Mouse (Mus musculus) kidney, adult 18-20 months (tissue): ENCODE data around the gene Ccdc186.

ENCODE experiments used
- DNase-seq: peaks from one replicate; pipeline ENCODE4 v3.0.0; 2021

Ccdc186 gene

GRCm38 (mm10) chr19:56750709-56751108 lies 71.3 kb downstream of the Ccdc186 start:
- DNase-seq: no peak

- no peak for DNase-seq
Measured at GRCm38 (mm10) chr19:56749343-56749742, 72.6 kb downstream of the Ccdc186 start.

GRCm38 (mm10) chr19:56747878-56748277 lies 74.1 kb downstream of the Ccdc186 start:
- no peak for DNase-seq

GRCm38 (mm10) chr19:56746618-56747017 lies 75.4 kb downstream of the Ccdc186 start:
- DNase-seq: no peak

GRCm38 (mm10) chr19:56745528-56745927 lies 76.5 kb downstream of the Ccdc186 start:
- no peak for DNase-seq

- no peak for DNase-seq
Measured at GRCm38 (mm10) chr19:56745061-56745460, 76.9 kb downstream of the Ccdc186 start.
